13 mouse cellular contexts compared by ENCODE assay signal in genomic region chr7:119800991-119801390, GRCm38 (mm10). TPM values are rescaled to one million over a fixed set of nuclear protein-coding genes. Genes with fewer than 3 reads are reported as not detected.
"Had no signal": no experiment of that assay in that cellular context is flagged by ENCODE, and none has a peak within 500 bp of the region (broad histone marks: within the 10 kb centered on the region; RNA-seq: fewer than 3 reads in every experiment).

No protein-coding gene starts in this region.

- ATAC-seq: intestine, postnatal 0 days; liver, postnatal 0 days; lung, postnatal 0 days; midbrain, embryonic 13.5 days; midbrain, embryonic 16.5 days had no signal

- DNase-seq: kidney, postnatal 10 days; layer of hippocampus, adult 9-11 months; layer of hippocampus, postnatal 36 days; left cerebral cortex, postnatal 4 days; liver, postnatal 0 days; lung, postnatal 36 days had no signal

RNA-seq across cellular contexts. Expression of gene Acsm3, which starts 40.3 kb away (rescaled TPM):
- total RNA-seq: layer of hippocampus, adult 18-20 months; layer of hippocampus, postnatal 36 days; left cerebral cortex, adult 8-10 months; left cerebral cortex, postnatal 14 days; left cerebral cortex, postnatal 4 days had no signal
- polyA plus RNA-seq: lung, postnatal 0 days; midbrain, embryonic 16.5 days had no signal
